In genomic region chr10:117663056-117663864, GRCm38 (mm10) we compare ENCODE assay signal across 8 mouse cellular contexts. TPM values are rescaled to one million over a fixed set of nuclear protein-coding genes. Genes with fewer than 3 reads are reported as not detected.
A peak's percentile ranks its signal among the peaks of the same experiment; 100 is the strongest.
DNase-seq lines count a peak whose midpoint lies in the region; ATAC-seq and TF ChIP-seq lines count a peak whose summit lies in the region.

No protein-coding gene starts in this region.

- H3K9me3 ChIP-seq in lung, embryonic 14.5 days (ENCODE audit: low read depth, low read length): no peaks in the 10 kb centered on the region
- H3K9me3 ChIP-seq in embryonic facial prominence, embryonic 15.5 days (replicated peaks): no peaks in the 10 kb centered on the region

- peaks cover 3% of the 10 kb centered on the region; the same call in 1 of the 2 replicates for H3K4me1 ChIP-seq in lung, embryonic 14.5 days (ENCODE audit: insufficient read depth)
- peaks cover 15% of the 10 kb centered on the region for H3K4me1 ChIP-seq in embryonic facial prominence, embryonic 15.5 days

- H3K36me3 ChIP-seq in lung, embryonic 14.5 days (ENCODE audit: insufficient read depth): no peaks in the 10 kb centered on the region
- H3K36me3 ChIP-seq in embryonic facial prominence, embryonic 15.5 days: no peaks in the 10 kb centered on the region

- H3K4me2 ChIP-seq in lung, embryonic 14.5 days: peak overlapping the region; percentile 54
- peak overlapping the region; percentile 11; the same call in 1 of the 2 replicates for H3K4me2 ChIP-seq in embryonic facial prominence, embryonic 15.5 days (replicated peaks)

- WGBS in lung, embryonic 14.5 days: 43% methylated on average over 14 of the region's 14 CpGs
- 53% methylated on average over 14 of the region's 14 CpGs for WGBS in embryonic facial prominence, embryonic 15.5 days

- TF ChIP-seq CTCF in lung, embryonic 14.5 days (IDR thresholded peaks at IDR 0.05; ENCODE audit: low read depth): no peak

- no peaks in the 10 kb centered on the region for H3K27me3 ChIP-seq in lung, embryonic 14.5 days (ENCODE audit: insufficient read depth, low read length)
- no peaks in the 10 kb centered on the region for H3K27me3 ChIP-seq in embryonic facial prominence, embryonic 15.5 days

- peak; percentile 57 for DNase-seq in lung, embryonic 14.5 days
- DNase-seq in lung, postnatal 14 days: no peak
- peak; percentile 44 to 60 for DNase-seq in kidney, postnatal 4 days
- DNase-seq in lung, postnatal 36 days: peak; percentile 59
- no peak for DNase-seq in cerebellum, postnatal 10 days
- no peak for DNase-seq in gastrocnemius, adult 8-10 months (ENCODE audit: low spot score in 2 of 2)

- peak overlapping the region; percentile 66 for H3K27ac ChIP-seq in lung, embryonic 14.5 days (ENCODE audit: low read depth)
- peak overlapping the region; percentile 68 for H3K27ac ChIP-seq in embryonic facial prominence, embryonic 15.5 days (replicated peaks)

- H3K9ac ChIP-seq in lung, embryonic 14.5 days: no peak overlapping the region
- no peak overlapping the region for H3K9ac ChIP-seq in embryonic facial prominence, embryonic 15.5 days

- no peak overlapping the region for H3K4me3 ChIP-seq in lung, embryonic 14.5 days (ENCODE audit: low read depth, low read length)
- H3K4me3 ChIP-seq in embryonic facial prominence, embryonic 15.5 days (replicated peaks): no peak overlapping the region

- peak; percentile 70 for ATAC-seq in lung, embryonic 14.5 days (ENCODE audit: insufficient read depth)
- no peak; the same call in 1 of the 2 replicates for ATAC-seq in embryonic facial prominence, embryonic 15.5 days (ENCODE audit: insufficient number of reproducible peaks, low FRiP score, low TSS enrichment, low read depth)
- no peak for ATAC-seq in megakaryocyte progenitor cell, adult 5-6 weeks (replicated peaks; ENCODE audit: poor library complexity)

RNA-seq across cellular contexts. Expression of gene Cpm, which starts 34.0 kb away (rescaled TPM):
- polyA plus RNA-seq in lung, embryonic 14.5 days (2014; fragmentation: Nextera tagmentation; extraction: Ambion mirVana): 23.5 and 25.3 TPM in 2 replicates
- 60.5 and 68.7 TPM in 2 replicates for polyA plus RNA-seq in embryonic facial prominence, embryonic 15.5 days (2015; fragmentation: Nextera tagmentation; extraction: Ambion mirVana)
- not detected in 2 replicates for total RNA-seq in megakaryocyte progenitor cell, adult 5-6 weeks (2015)
- total RNA-seq in megakaryocyte progenitor cell, adult 5-6 weeks (2017): 0.17 TPM in 1 of 2 replicates, not detected in the other
- 1 to 10 TPM; 1.3 to 2.2 (median 1.5) TPM for total RNA-seq in gastrocnemius, adult 8-10 months (2022)

RNA-seq across cellular contexts. Expression of gene Mdm2, which starts 47.3 kb away (rescaled TPM):
- polyA plus RNA-seq in lung, embryonic 14.5 days (2014; fragmentation: Nextera tagmentation; extraction: Ambion mirVana): 49.1 and 50.5 TPM in 2 replicates
- 43.9 and 57.8 TPM in 2 replicates for polyA plus RNA-seq in embryonic facial prominence, embryonic 15.5 days (2015; fragmentation: Nextera tagmentation; extraction: Ambion mirVana)
- 68.6 and 74.8 TPM in 2 replicates for total RNA-seq in megakaryocyte progenitor cell, adult 5-6 weeks (2015)
- 44.0 and 63.1 TPM in 2 replicates for total RNA-seq in megakaryocyte progenitor cell, adult 5-6 weeks (2017)
- 10 to 100 TPM; 44.3 to 55.1 (median 51.2) TPM for total RNA-seq in gastrocnemius, adult 8-10 months (2022)

Comparison
In these comparisons a context has a peak if more than half of its experiments do, and no peak if none do; other contexts are left out.
1. DNase-seq: peak in lung, embryonic 14.5 days (single experiment), kidney, postnatal 4 days (2 of 2) and lung, postnatal 36 days (single experiment); none in lung, postnatal 14 days (single experiment), cerebellum, postnatal 10 days (0 of 2) and gastrocnemius, adult 8-10 months (0 of 2).